Mouse (Mus musculus): Measurements from ENCODE around the gene Slc27a5. TPM values are rescaled to one million over a fixed set of nuclear protein-coding genes. Genes with fewer than 3 reads are reported as not detected.
A peak's percentile ranks its signal among the peaks of the same experiment; 100 is the strongest.

The Slc27a5 gene
- polyA plus RNA-seq, 1 experiment from 2014 or later = 0.37 TPM

DNA sequence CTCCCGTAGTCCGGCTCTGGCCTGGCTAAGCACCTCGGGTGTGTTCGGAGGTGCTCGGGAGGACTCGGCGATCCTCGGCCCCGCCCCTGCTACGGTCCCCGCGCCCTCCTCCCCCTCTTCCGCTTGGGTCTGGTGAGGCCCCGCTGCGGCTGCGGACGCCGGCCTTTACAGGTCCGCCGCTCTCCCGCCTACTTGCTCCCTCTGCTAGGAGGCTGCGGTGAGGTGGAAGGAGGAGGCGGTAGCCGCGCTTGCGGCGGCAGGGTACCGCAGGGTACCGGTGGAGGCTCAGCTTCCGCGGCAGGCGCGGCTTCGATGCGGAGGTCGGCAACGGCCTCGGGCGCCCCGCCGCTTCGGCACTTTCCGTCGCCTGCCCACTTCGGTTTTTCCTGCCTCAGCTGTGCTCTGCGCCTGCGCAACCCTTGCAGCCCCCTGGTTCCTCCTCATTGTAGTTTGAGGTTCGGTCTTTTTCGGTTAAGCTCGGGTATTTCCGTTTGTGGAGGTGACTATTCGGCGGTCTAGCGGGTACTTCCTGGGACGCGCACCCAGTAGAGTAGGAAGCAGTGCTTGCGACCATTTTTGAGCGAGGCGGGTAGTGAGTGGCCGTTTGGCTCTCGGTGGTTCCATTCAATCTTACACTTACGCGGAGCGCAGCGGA, 40.0 kb upstream of the Slc27a5 start, which contains the start of gene Ube2m:
Ube2m (minus strand) TSS at position 375 of the 655 bp plus-strand sequence.
- peak within 1 kb of the TSS; percentile 89 for H3K9ac ChIP-seq (replicated peaks; ENCODE audit: low read depth, low read length)
- WGBS = under 1% methylated on average over 63 of the region's 65 CpGs
- H3K4me3 ChIP-seq (ENCODE audit: low read depth, low read length) = peak within 1 kb of the TSS; percentile 62
- H3K9me3 ChIP-seq (ENCODE audit: control insufficient read depth, low read length) = no peaks in the 10 kb centered on the region
- peaks cover 25% of the 10 kb centered on the region for H3K4me1 ChIP-seq (ENCODE audit: control insufficient read depth, insufficient read depth, low read length)
- H3K4me2 ChIP-seq (ENCODE audit: low read depth, low read length) = peak within 1 kb of the TSS; percentile 78
- ATAC-seq (ENCODE audit: low read depth) = peak; percentile 90
- H3K36me3 ChIP-seq (ENCODE audit: control insufficient read depth, insufficient read depth, low read length) = peaks cover 15% of the 10 kb centered on the region
- H3K27ac ChIP-seq (ENCODE audit: low read depth, low read length) = peak within 1 kb of the TSS; percentile 100
- peaks cover 8% of the 10 kb centered on the region for H3K27me3 ChIP-seq (ENCODE audit: control insufficient read depth, insufficient read depth, low read length)

DNA sequence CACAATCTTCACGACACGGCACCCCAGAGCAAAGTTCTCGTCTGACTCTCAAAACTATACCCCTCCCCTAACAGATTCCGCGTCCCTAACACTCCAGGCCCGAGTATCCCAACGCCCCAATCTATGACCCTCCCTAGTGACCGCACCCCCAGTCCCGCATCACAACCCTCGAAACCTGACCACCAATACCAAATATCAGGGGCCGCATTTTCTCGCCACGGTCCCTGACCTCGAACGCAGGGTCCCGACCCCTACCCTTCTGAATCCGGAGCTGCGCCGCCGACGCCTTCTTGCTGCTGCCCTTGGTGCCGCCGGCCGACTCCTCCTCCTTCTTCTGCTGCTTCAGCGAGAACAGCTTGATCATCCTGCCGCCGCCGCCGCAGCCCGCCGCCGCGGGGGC, 39.4 kb upstream of the Slc27a5 start:
- Histone ChIP-seq H3K4me2 (ENCODE audit: low read depth, low read length) (peak overlapping the region; percentile 78), H3K4me3 (ENCODE audit: low read depth, low read length) (peak overlapping the region; percentile 62), H3K27ac (ENCODE audit: low read depth, low read length) (peak overlapping the region; percentile 100), H3K27me3 (ENCODE audit: control insufficient read depth, insufficient read depth, low read length) (peaks cover 2% of the 10 kb centered on the region; the same call in 1 of the 2 replicates), H3K9ac (replicated peaks; ENCODE audit: low read depth, low read length) (peak overlapping the region; percentile 89), H3K9me3 (ENCODE audit: control insufficient read depth, low read length) (no peaks in the 10 kb centered on the region), H3K4me1 (ENCODE audit: control insufficient read depth, insufficient read depth, low read length) (peaks cover 25% of the 10 kb centered on the region), H3K36me3 (ENCODE audit: control insufficient read depth, insufficient read depth, low read length) (peaks cover 15% of the 10 kb centered on the region)
- ATAC-seq (ENCODE audit: low read depth) = no peak
- WGBS = under 1% methylated on average over 29 of the region's 33 CpGs

DNA sequence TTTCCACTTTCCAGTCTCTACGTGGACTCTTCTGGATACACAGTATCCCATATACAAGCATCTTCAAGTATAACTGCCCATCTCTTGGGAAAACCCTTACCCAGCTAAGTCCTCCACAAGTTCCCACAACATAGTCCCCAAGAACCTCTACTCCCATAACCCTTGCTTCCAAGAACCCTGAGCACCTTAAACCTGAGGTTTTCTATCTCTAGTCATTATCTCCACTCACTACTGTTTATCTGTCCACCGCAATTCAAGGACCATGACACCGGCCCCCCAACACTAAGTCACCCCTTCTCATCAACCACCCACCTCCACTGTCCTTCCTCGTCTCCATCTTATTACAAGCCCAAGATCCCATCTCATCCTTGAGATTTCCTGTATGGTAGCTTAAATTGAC, 38.8 kb upstream of the Slc27a5 start:
- no peak for ATAC-seq (ENCODE audit: low read depth)
- H3K9me3 ChIP-seq (ENCODE audit: control insufficient read depth, low read length) = no peaks in the 10 kb centered on the region
- no peaks in the 10 kb centered on the region for H3K27me3 ChIP-seq (ENCODE audit: control insufficient read depth, insufficient read depth, low read length)
- no peak overlapping the region for H3K27ac ChIP-seq (ENCODE audit: low read depth, low read length)
- peak overlapping the region; percentile 62 for H3K4me3 ChIP-seq (ENCODE audit: low read depth, low read length)
- H3K4me2 ChIP-seq (ENCODE audit: low read depth, low read length) = peak overlapping the region; percentile 78
- H3K4me1 ChIP-seq (ENCODE audit: control insufficient read depth, insufficient read depth, low read length) = peaks cover 25% of the 10 kb centered on the region
- peaks cover 21% of the 10 kb centered on the region for H3K36me3 ChIP-seq (ENCODE audit: control insufficient read depth, insufficient read depth, low read length)
- H3K9ac ChIP-seq (replicated peaks; ENCODE audit: low read depth, low read length) = peak overlapping the region; percentile 89
- WGBS = 48% methylated on average over 4 of the region's 4 CpGs

DNA sequence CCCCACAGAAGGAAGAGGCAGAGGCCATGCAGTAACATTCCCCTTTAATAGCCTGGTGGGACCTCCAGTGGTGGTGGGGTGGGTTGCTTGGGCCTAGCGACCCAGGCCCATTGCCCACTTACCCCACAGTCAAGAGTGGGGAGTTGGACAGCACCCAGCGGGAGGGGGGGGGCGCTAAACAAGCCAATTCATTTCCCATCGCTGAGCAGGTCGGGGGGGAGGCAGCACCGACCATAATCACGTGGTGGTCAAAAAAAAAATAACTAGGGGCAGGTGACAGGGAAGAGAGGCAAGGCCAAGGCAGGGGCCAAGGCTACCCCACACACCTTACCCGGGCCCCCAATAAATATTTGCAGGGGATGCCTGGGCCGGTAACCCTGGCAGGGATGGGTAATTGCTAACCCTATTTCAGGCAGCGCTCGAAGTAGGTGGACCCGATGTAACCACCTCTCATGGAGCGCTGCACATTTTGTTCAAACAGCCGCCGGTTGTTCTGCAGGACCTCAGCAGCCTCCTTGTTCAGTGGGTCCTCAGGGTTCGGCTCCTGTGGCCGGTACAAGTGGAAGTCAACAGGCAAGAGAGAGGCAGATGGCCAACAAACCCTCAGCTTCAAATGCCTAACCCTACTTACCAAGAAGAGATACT, 37.3 kb upstream of the Slc27a5 start:
- H3K36me3 ChIP-seq (ENCODE audit: control insufficient read depth, insufficient read depth, low read length) = peaks cover 34% of the 10 kb centered on the region
- no peaks in the 10 kb centered on the region for H3K27me3 ChIP-seq (ENCODE audit: control insufficient read depth, insufficient read depth, low read length)
- peak overlapping the region; percentile 49 for H3K27ac ChIP-seq (ENCODE audit: low read depth, low read length)
- no peaks in the 10 kb centered on the region for H3K9me3 ChIP-seq (ENCODE audit: control insufficient read depth, low read length)
- H3K9ac ChIP-seq (replicated peaks; ENCODE audit: low read depth, low read length) = peak overlapping the region; percentile 81; the same call in 1 of the 2 replicates
- WGBS = 80% methylated on average over 17 of the region's 17 CpGs
- peak overlapping the region; percentile 53 for H3K4me3 ChIP-seq (ENCODE audit: low read depth, low read length)
- H3K4me1 ChIP-seq (ENCODE audit: control insufficient read depth, insufficient read depth, low read length) = peaks cover 25% of the 10 kb centered on the region
- ATAC-seq (ENCODE audit: low read depth) = peak; percentile 0; the same call in 1 of the 2 replicates
- peak overlapping the region; percentile 87 for H3K4me2 ChIP-seq (ENCODE audit: low read depth, low read length)

DNA sequence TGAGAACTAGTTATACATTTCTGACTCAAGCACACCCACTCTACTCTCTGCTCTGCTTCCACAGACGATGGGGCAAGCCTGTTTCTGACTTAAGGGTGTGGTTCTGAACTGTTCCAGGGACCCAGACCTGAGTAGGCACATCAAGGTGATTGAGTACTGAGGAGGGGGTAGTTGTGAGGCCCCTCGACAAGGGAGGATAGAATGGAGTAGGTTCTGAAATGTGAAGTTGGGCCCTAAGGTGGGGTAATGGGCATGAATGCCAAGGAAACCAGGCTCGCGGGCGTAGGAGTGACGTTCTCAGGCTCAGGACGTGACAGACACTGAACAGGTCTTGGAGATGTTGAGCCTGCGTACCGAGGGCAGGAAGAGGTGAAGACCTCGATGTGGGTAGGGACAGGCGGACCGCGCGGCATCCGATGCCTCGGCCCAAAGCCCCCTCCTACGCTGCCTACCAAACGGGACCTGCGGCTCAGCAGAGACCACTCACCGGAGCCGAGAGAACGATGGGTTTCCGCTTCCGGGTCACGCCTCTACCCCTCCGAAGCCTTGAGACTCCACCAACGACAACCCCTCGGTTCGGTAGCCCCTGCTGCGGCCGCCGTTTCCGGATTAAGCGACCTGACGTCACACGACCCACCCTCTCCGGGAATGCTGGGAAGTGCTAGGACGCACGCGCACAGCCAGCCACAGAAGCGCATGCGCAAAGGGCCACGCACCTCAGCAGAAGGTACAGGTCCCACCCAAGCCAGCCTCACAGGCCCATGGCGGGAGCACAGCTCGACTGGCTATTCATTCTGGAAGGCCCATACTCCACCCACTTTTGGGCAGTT, 36.4 kb upstream of the Slc27a5 start, which contains the start of gene Chmp2a:
Chmp2a (minus strand) TSS at position 660 of the 830 bp plus-strand sequence.
- peak; percentile 80 for ATAC-seq (ENCODE audit: low read depth)
- WGBS = 1% methylated on average over 45 of the region's 45 CpGs
- peaks cover 44% of the 10 kb centered on the region for H3K36me3 ChIP-seq (ENCODE audit: control insufficient read depth, insufficient read depth, low read length)

DNA sequence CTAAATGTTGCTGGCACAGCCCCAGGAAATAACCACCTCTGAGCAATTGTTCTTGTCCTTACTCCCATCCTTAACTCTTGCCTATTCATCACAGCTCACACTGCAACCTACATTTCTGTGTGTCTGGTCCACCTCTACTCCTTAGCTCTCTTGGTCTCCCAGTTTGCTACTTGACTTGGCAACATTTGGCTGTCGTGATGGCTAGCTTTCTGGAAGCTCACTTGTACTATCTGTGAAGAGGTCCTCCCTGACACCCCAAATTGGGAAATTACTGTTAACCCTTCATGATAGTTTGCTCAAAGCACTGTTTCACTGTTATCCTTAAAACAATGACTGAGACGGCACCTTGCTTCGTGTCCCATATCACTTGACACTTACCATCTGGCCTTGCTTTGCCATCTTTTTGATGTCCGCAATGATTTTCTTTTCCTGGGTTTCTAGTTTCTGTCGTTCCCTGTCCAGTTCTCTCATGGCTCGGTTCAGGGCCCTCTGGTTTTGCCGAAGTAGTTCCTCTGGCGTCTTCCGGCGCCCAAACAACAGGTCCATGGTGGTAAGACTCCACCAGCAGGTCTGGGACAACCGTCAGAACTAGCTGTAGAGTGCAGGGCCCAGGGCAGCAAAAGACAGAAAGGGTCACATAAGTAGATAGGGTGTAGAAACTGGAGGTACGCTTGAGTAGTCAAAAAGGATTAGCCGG, 35.6 kb upstream of the Slc27a5 start:
- Histone ChIP-seq H3K36me3 (ENCODE audit: control insufficient read depth, insufficient read depth, low read length) (peaks cover 51% of the 10 kb centered on the region), H3K4me1 (ENCODE audit: control insufficient read depth, insufficient read depth, low read length) (peaks cover 20% of the 10 kb centered on the region), H3K4me3 (ENCODE audit: low read depth, low read length) (peak overlapping the region; percentile 53), H3K9me3 (ENCODE audit: control insufficient read depth, low read length) (no peaks in the 10 kb centered on the region), H3K9ac (replicated peaks; ENCODE audit: low read depth, low read length) (peak overlapping the region; percentile 81), H3K4me2 (ENCODE audit: low read depth, low read length) (peak overlapping the region; percentile 87), H3K27ac (ENCODE audit: low read depth, low read length) (peak overlapping the region; percentile 83), H3K27me3 (ENCODE audit: control insufficient read depth, insufficient read depth, low read length) (no peaks in the 10 kb centered on the region)
- ATAC-seq (ENCODE audit: low read depth) = no peak
- 55% methylated on average over 13 of the region's 13 CpGs for WGBS

More for the DNA sequence above, 36.4 kb upstream of the Slc27a5 start, which contains the start of gene Chmp2a:
- H3K27me3 ChIP-seq (ENCODE audit: control insufficient read depth, insufficient read depth, low read length) = no peaks in the 10 kb centered on the region
- H3K9me3 ChIP-seq (ENCODE audit: control insufficient read depth, low read length) = no peaks in the 10 kb centered on the region
- peaks cover 25% of the 10 kb centered on the region for H3K4me1 ChIP-seq (ENCODE audit: control insufficient read depth, insufficient read depth, low read length)
- H3K9ac ChIP-seq (replicated peaks; ENCODE audit: low read depth, low read length) = peak within 1 kb of the TSS; percentile 81
- H3K4me3 ChIP-seq (ENCODE audit: low read depth, low read length) = peak within 1 kb of the TSS; percentile 53
- H3K27ac ChIP-seq (ENCODE audit: low read depth, low read length) = peak within 1 kb of the TSS; percentile 83
- peak within 1 kb of the TSS; percentile 87 for H3K4me2 ChIP-seq (ENCODE audit: low read depth, low read length)

DNA sequence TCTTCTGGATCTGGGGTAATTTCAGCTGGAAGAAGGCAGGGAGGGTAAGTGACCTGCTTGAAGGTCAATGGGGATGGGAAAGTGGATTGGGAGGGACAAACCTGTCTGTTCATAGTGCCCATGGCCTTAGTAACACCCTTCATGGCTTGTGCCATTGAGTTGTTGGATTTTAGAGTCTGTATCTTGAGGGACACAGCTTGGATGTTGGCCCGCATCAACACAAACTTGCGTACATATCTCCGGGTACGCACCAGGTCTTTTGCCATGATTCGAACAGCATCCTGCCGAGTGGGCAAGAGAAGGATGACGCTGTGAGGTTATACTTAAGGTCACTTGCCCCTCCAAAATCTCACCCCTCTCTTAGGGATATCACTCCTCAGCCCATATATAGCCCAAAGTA, 34.5 kb upstream of the Slc27a5 start:
- peaks cover 62% of the 10 kb centered on the region for H3K36me3 ChIP-seq (ENCODE audit: control insufficient read depth, insufficient read depth, low read length)
- no peak for ATAC-seq (ENCODE audit: low read depth)

DNA sequence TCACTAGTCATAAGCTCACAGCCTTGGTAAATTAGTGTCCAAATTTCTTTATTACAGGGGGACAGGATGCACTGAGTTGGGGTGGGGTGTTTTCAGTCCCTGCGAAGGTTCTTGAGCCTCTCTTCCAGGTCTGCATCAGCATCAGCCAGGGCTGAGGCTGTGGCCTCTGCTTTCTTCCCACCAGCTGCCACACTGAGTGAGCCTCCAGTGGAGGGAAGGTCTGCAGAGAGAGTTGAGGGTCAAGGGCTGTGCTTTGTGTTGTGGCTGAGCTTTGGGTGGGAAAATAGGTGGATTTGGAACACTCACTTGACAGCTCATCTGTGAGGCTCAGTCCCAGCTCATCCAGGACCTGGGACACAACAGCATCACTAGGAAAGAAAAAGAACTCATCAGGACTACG, 34.0 kb upstream of the Slc27a5 start:
- Histone ChIP-seq H3K4me3 (ENCODE audit: low read depth, low read length) (no peak overlapping the region), H3K27ac (ENCODE audit: low read depth, low read length) (no peak overlapping the region), H3K36me3 (ENCODE audit: control insufficient read depth, insufficient read depth, low read length) (peaks cover 67% of the 10 kb centered on the region), H3K9ac (replicated peaks; ENCODE audit: low read depth, low read length) (no peak overlapping the region), H3K4me1 (ENCODE audit: control insufficient read depth, insufficient read depth, low read length) (peaks cover 20% of the 10 kb centered on the region), H3K4me2 (ENCODE audit: low read depth, low read length) (no peak overlapping the region), H3K9me3 (ENCODE audit: control insufficient read depth, low read length) (no peaks in the 10 kb centered on the region), H3K27me3 (ENCODE audit: control insufficient read depth, insufficient read depth, low read length) (no peaks in the 10 kb centered on the region)
- 88% methylated on average over 2 of the region's 2 CpGs for WGBS
- ATAC-seq (ENCODE audit: low read depth) = no peak

More for the DNA sequence above, 34.5 kb upstream of the Slc27a5 start:
- Histone ChIP-seq H3K4me2 (ENCODE audit: low read depth, low read length) (no peak overlapping the region), H3K9me3 (ENCODE audit: control insufficient read depth, low read length) (no peaks in the 10 kb centered on the region), H3K27ac (ENCODE audit: low read depth, low read length) (no peak overlapping the region), H3K4me1 (ENCODE audit: control insufficient read depth, insufficient read depth, low read length) (peaks cover 20% of the 10 kb centered on the region), H3K4me3 (ENCODE audit: low read depth, low read length) (no peak overlapping the region), H3K9ac (replicated peaks; ENCODE audit: low read depth, low read length) (no peak overlapping the region), H3K27me3 (ENCODE audit: control insufficient read depth, insufficient read depth, low read length) (no peaks in the 10 kb centered on the region)
- 96% methylated on average over 7 of the region's 7 CpGs for WGBS

Measured in neural tube, embryonic 14.5 days (tissue).